8 mouse cellular contexts compared by ENCODE assay signal in the genomic region with DNA sequence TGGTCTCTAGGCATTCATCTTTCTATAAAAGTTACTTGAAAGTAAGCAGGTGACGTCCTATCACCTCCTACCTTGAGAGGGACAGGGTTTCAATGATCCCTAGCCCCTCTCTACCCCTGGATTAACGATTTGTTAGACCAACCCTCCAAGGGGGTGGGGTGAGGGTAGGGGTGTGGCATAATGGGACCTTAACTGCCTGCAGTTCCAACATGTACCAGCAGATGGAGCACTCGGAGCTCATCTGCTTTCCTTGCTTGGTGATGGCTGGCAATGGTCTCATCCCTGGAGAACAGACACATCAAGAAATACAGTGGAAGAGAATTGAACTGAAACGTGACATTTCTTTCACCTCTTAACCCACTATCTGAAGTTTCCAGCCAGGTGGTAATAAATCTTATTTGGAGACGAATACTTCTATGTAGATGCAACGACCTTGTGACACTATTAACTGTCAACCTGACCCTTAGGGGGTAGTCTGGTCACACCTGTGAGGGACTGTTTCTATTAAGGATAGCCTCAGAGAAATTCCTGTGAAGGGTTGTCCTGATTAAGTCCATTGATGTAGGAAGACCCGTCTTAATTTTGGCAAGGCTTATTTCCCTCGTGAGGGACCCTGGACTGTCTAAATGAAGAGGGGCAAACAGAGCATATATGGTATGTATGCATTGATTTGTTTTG. TPM values are rescaled to one million over a fixed set of nuclear protein-coding genes. Genes with fewer than 3 reads are reported as not detected.
DNase-seq lines count a peak whose midpoint lies in the region; ATAC-seq and TF ChIP-seq lines count a peak whose summit lies in the region.

No protein-coding gene starts in this region.

- H3K4me3 ChIP-seq in gastrocnemius, adult 2 months: no peak overlapping the region
- no peak overlapping the region for H3K4me3 ChIP-seq in hindbrain, postnatal 0 days (ENCODE audit: low read length)

- no peak overlapping the region for H3K9ac ChIP-seq in hindbrain, postnatal 0 days (replicated peaks; ENCODE audit: low read length)

- no peaks in the 10 kb centered on the region for H3K27me3 ChIP-seq in hindbrain, postnatal 0 days (ENCODE audit: insufficient read depth, low read length)

- peak; percentile 86 for ATAC-seq in hindbrain, postnatal 0 days
- peak; percentile 98 for ATAC-seq in megakaryocyte-erythroid progenitor cell, adult 5-6 weeks (replicated peaks; ENCODE audit: low FRiP score, low TSS enrichment, poor library complexity, severe bottlenecking)

- DNase-seq in ZHBTc4 (ENCODE audit: low read depth, low spot score): peak; percentile 80
- peak; percentile 78 to 87 for DNase-seq in cerebellum, postnatal 4 days (ENCODE audit: low spot score in 2 of 2)
- DNase-seq in gastrocnemius, adult 2 months: peak; percentile 81
- peak; percentile 90 for DNase-seq in hindbrain, postnatal 0 days (ENCODE audit: low spot score)
- DNase-seq in left cerebral cortex, adult 18-20 months (ENCODE audit: low spot score in 2 of 2): peak; percentile 83 to 84
- DNase-seq in right cerebral cortex, postnatal 14 days: peak; percentile 82
- DNase-seq in urinary bladder, postnatal 25 days (ENCODE audit: low spot score): peak; percentile 79

- intact Hi-C loops in gastrocnemius, adult 2 months (cut with DNase I): loop anchor here (5.0 to 10.0 kb wide), 2 partner anchors 174 to 277 kb away; a partner anchor contains a TSS

- no peak overlapping the region for H3K27ac ChIP-seq in gastrocnemius, adult 2 months
- no peak overlapping the region for H3K27ac ChIP-seq in hindbrain, postnatal 0 days

- H3K36me3 ChIP-seq in hindbrain, postnatal 0 days (ENCODE audit: insufficient read depth, low read length): no peaks in the 10 kb centered on the region

- 38% methylated on average over 8 of the region's 8 CpGs for WGBS in hindbrain, postnatal 0 days

- H3K4me1 ChIP-seq in hindbrain, postnatal 0 days (ENCODE audit: insufficient read depth, low read length): no peaks in the 10 kb centered on the region

- no peaks in the 10 kb centered on the region for H3K9me3 ChIP-seq in hindbrain, postnatal 0 days (ENCODE audit: low read length)

- H3K4me2 ChIP-seq in hindbrain, postnatal 0 days (ENCODE audit: low read depth, low read length): 0 out of 2 replicates have a peak overlapping the region, but pooled peaks have one; percentile 32

- TF ChIP-seq CTCF in gastrocnemius, adult 2 months (IDR thresholded peaks at IDR 0.05): no peak; the same call in 1 of the 2 replicates
- TF ChIP-seq CTCF in hindbrain, postnatal 0 days (IDR thresholded peaks at IDR 0.05; ENCODE audit: low read depth): peak; percentile 99

RNA-seq across cellular contexts. Expression of a gene that starts 27.1 kb away (rescaled TPM):
- not detected for total RNA-seq in gastrocnemius, adult 2 months (2021)
- total RNA-seq in hindbrain, postnatal 0 days (2014; rRNA removed): 0.11 and 0.58 TPM in 2 replicates
- polyA plus RNA-seq in hindbrain, postnatal 0 days (2015; fragmentation: Nextera tagmentation; extraction: Ambion mirVana): not detected in 2 replicates
- total RNA-seq in left cerebral cortex, adult 18-20 months (2021): under 1 TPM in 1 of 2 experiments, not detected in 1; 0.21 TPM
- not detected in 2 replicates for total RNA-seq in megakaryocyte-erythroid progenitor cell, adult 5-6 weeks (2014; fragmentation: Nextera tagmentation)
- not detected in 2 replicates for total RNA-seq in megakaryocyte-erythroid progenitor cell, adult 5-6 weeks (2017)
